23 mouse cellular contexts compared by ENCODE assay signal in the genomic region with DNA sequence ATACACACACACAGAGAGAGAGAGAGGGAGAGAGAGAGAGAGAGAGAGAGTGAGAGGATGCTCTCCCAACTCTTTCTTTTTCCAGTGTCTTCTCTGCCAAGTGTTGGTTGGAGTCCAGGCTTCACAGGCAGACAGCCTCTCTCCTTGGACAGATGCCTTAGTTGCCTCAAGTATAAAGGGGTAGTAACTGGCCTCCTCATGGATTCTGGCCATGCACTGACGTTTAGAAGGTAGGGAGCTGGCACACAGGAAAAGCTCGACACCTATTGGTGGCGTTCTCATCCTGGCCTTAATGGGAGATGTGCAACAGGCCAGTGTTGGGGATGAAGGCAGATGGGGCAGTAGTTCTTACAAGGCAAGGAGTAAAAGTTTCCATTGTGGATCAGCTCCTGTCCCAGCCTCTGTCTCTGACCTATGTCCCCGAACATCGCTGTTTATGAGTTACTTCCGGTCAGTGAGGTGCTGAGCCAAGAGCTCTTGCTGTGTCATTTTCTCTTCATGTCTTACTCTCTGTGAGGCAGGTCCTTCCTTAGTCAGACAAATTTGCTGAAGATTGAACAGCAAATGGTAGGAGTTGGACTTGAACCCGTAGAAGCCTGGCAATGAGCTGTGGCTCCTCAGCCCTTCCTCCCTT. TPM values are rescaled to one million over a fixed set of nuclear protein-coding genes. Genes with fewer than 3 reads are reported as not detected.
DNase-seq lines count a peak whose midpoint lies in the region; ATAC-seq and TF ChIP-seq lines count a peak whose summit lies in the region.
"Had no signal": no experiment of that assay in that cellular context is flagged by ENCODE, and none has a peak within 500 bp of the region (broad histone marks: within the 10 kb centered on the region; RNA-seq: fewer than 3 reads in every experiment).

No protein-coding gene starts in this region.

- no peak overlapping the region for H3K4me2 ChIP-seq in forebrain, embryonic 14.5 days (ENCODE audit: low read length)
- no peak overlapping the region for H3K4me2 ChIP-seq in hindbrain, postnatal 0 days (ENCODE audit: low read depth, low read length)
- H3K4me2 ChIP-seq in midbrain, postnatal 0 days (ENCODE audit: low read depth, low read length, poor library complexity, severe bottlenecking): no peak overlapping the region
- H3K4me2 ChIP-seq: hindbrain, embryonic 12.5 days; intestine, embryonic 15.5 days; kidney, embryonic 15.5 days; liver, embryonic 12.5 days; midbrain, embryonic 13.5 days; neural tube, embryonic 15.5 days had no signal

- DNase-seq in forebrain, embryonic 14.5 days (ENCODE audit: low spot score): peak; percentile 32
- DNase-seq in forebrain, embryonic 10.5 days (ENCODE audit: extremely low spot score, low spot score): no peak
- peak; percentile 57 for DNase-seq in hindbrain, postnatal 0 days (ENCODE audit: low spot score)
- DNase-seq in hindbrain, embryonic 10.5 days (ENCODE audit: low spot score): no peak
- DNase-seq in midbrain, postnatal 0 days (ENCODE audit: low spot score): peak; percentile 65
- no peak for DNase-seq in midbrain, embryonic 10.5 days (ENCODE audit: low spot score)
- peak; percentile 38 for DNase-seq in lung, postnatal 14 days
- DNase-seq: adrenal gland, postnatal 36 days; cerebellum, adult 9-10 months; heart, adult 18-20 months; layer of hippocampus, postnatal 36 days had no signal

- no peaks in the 10 kb centered on the region for H3K27me3 ChIP-seq in forebrain, embryonic 14.5 days (replicated peaks; ENCODE audit: control insufficient read depth, insufficient read depth, low read length)
- H3K27me3 ChIP-seq in forebrain, embryonic 10.5 days (ENCODE audit: poor library complexity, severe bottlenecking): no peaks in the 10 kb centered on the region
- no peaks in the 10 kb centered on the region for H3K27me3 ChIP-seq in hindbrain, postnatal 0 days (ENCODE audit: insufficient read depth, low read length)
- no peaks in the 10 kb centered on the region for H3K27me3 ChIP-seq in hindbrain, embryonic 10.5 days (ENCODE audit: insufficient read depth, poor library complexity, severe bottlenecking)
- no peaks in the 10 kb centered on the region for H3K27me3 ChIP-seq in midbrain, postnatal 0 days (ENCODE audit: insufficient read depth, low read length)
- no peaks in the 10 kb centered on the region for H3K27me3 ChIP-seq in midbrain, embryonic 10.5 days (ENCODE audit: low read depth, poor library complexity, severe bottlenecking)
- H3K27me3 ChIP-seq: hindbrain, embryonic 12.5 days; intestine, embryonic 15.5 days; kidney, embryonic 15.5 days; liver, embryonic 12.5 days; midbrain, embryonic 13.5 days; neural tube, embryonic 15.5 days had no signal

- ATAC-seq in forebrain, embryonic 14.5 days: no peak
- no peak for ATAC-seq in hindbrain, postnatal 0 days
- no peak for ATAC-seq in midbrain, postnatal 0 days (ENCODE audit: low FRiP score)
- ATAC-seq in granulocyte monocyte progenitor cell, adult 5-6 weeks (replicated peaks; ENCODE audit: poor library complexity, severe bottlenecking): no peak
- ATAC-seq: activated CD4-positive, CD25-positive, alpha-beta regulatory T cell, adult 4 months; forebrain, embryonic 16.5 days; intestine, embryonic 15.5 days; liver, embryonic 12.5 days; midbrain, embryonic 13.5 days; Patski had no signal

- no peaks in the 10 kb centered on the region for H3K9me3 ChIP-seq in forebrain, embryonic 14.5 days (replicated peaks; ENCODE audit: control insufficient read depth, low read length)
- H3K9me3 ChIP-seq in forebrain, embryonic 10.5 days: no peaks in the 10 kb centered on the region
- H3K9me3 ChIP-seq in hindbrain, postnatal 0 days (ENCODE audit: low read length): no peaks in the 10 kb centered on the region
- no peaks in the 10 kb centered on the region for H3K9me3 ChIP-seq in hindbrain, embryonic 10.5 days
- H3K9me3 ChIP-seq in midbrain, postnatal 0 days (ENCODE audit: low read length): no peaks in the 10 kb centered on the region
- H3K9me3 ChIP-seq in midbrain, embryonic 10.5 days (replicated peaks): no peaks in the 10 kb centered on the region
- H3K9me3 ChIP-seq: hindbrain, embryonic 12.5 days; intestine, embryonic 15.5 days; kidney, embryonic 15.5 days; liver, embryonic 12.5 days; midbrain, embryonic 13.5 days; neural tube, embryonic 15.5 days had no signal

- TF ChIP-seq CTCF in hindbrain, postnatal 0 days (IDR thresholded peaks at IDR 0.05; ENCODE audit: low read depth): no peak
- TF ChIP-seq CTCF in midbrain, postnatal 0 days (IDR thresholded peaks at IDR 0.05): no peak

- H3K27ac ChIP-seq in forebrain, embryonic 14.5 days (ENCODE audit: low read depth, low read length): no peak overlapping the region
- no peak overlapping the region for H3K27ac ChIP-seq in forebrain, embryonic 10.5 days
- no peak overlapping the region for H3K27ac ChIP-seq in hindbrain, postnatal 0 days
- H3K27ac ChIP-seq in hindbrain, embryonic 10.5 days: no peak overlapping the region
- no peak overlapping the region for H3K27ac ChIP-seq in midbrain, postnatal 0 days (ENCODE audit: low read depth, low read length)
- H3K27ac ChIP-seq in midbrain, embryonic 10.5 days (replicated peaks): no peak overlapping the region
- H3K27ac ChIP-seq: hindbrain, embryonic 12.5 days; intestine, embryonic 15.5 days; kidney, embryonic 15.5 days; liver, embryonic 12.5 days; macrophage; midbrain, embryonic 13.5 days; neural tube, embryonic 15.5 days had no signal

- WGBS in forebrain, embryonic 14.5 days: 83% methylated on average over 7 of the region's 7 CpGs
- 88% methylated on average over 7 of the region's 7 CpGs for WGBS in forebrain, embryonic 10.5 days
- 73% methylated on average over 7 of the region's 7 CpGs for WGBS in hindbrain, postnatal 0 days
- 90% methylated on average over 7 of the region's 7 CpGs for WGBS in hindbrain, embryonic 10.5 days
- WGBS in midbrain, postnatal 0 days: 85% methylated on average over 7 of the region's 7 CpGs
- 90% methylated on average over 7 of the region's 7 CpGs for WGBS in midbrain, embryonic 10.5 days

- H3K4me1 ChIP-seq in forebrain, embryonic 14.5 days (ENCODE audit: control insufficient read depth, insufficient read depth, low read length): no peaks in the 10 kb centered on the region; the same call in 1 of the 2 replicates
- H3K4me1 ChIP-seq in forebrain, embryonic 10.5 days: no peaks in the 10 kb centered on the region
- H3K4me1 ChIP-seq in hindbrain, postnatal 0 days (ENCODE audit: insufficient read depth, low read length): no peaks in the 10 kb centered on the region
- no peaks in the 10 kb centered on the region for H3K4me1 ChIP-seq in hindbrain, embryonic 10.5 days (replicated peaks)
- H3K4me1 ChIP-seq in midbrain, postnatal 0 days (ENCODE audit: insufficient read depth, low read length): no peaks in the 10 kb centered on the region
- H3K4me1 ChIP-seq in midbrain, embryonic 10.5 days: no peaks in the 10 kb centered on the region
- H3K4me1 ChIP-seq: hindbrain, embryonic 12.5 days; liver, embryonic 12.5 days; midbrain, embryonic 13.5 days; neural tube, embryonic 15.5 days had no signal

- H3K36me3 ChIP-seq in forebrain, embryonic 14.5 days (ENCODE audit: control insufficient read depth, insufficient read depth, low read length): no peaks in the 10 kb centered on the region
- H3K36me3 ChIP-seq in forebrain, embryonic 10.5 days (replicated peaks): no peaks in the 10 kb centered on the region
- no peaks in the 10 kb centered on the region for H3K36me3 ChIP-seq in hindbrain, postnatal 0 days (ENCODE audit: insufficient read depth, low read length)
- H3K36me3 ChIP-seq in hindbrain, embryonic 10.5 days: no peaks in the 10 kb centered on the region
- no peaks in the 10 kb centered on the region for H3K36me3 ChIP-seq in midbrain, postnatal 0 days (ENCODE audit: insufficient read depth, low read length)
- H3K36me3 ChIP-seq in midbrain, embryonic 10.5 days: no peaks in the 10 kb centered on the region
- H3K36me3 ChIP-seq: hindbrain, embryonic 12.5 days; intestine, embryonic 15.5 days; kidney, embryonic 15.5 days; liver, embryonic 12.5 days; midbrain, embryonic 13.5 days; neural tube, embryonic 15.5 days had no signal

- H3K9ac ChIP-seq in forebrain, embryonic 14.5 days (ENCODE audit: low read length): no peak overlapping the region
- no peak overlapping the region for H3K9ac ChIP-seq in hindbrain, postnatal 0 days (replicated peaks; ENCODE audit: low read length)
- no peak overlapping the region for H3K9ac ChIP-seq in midbrain, postnatal 0 days (replicated peaks; ENCODE audit: low read length, poor library complexity, severe bottlenecking)
- H3K9ac ChIP-seq: hindbrain, embryonic 12.5 days; intestine, embryonic 15.5 days; kidney, embryonic 15.5 days; liver, embryonic 12.5 days; midbrain, embryonic 13.5 days; neural tube, embryonic 15.5 days had no signal

- H3K4me3 ChIP-seq in forebrain, embryonic 14.5 days (ENCODE audit: low read depth, low read length): no peak overlapping the region
- H3K4me3 ChIP-seq in forebrain, embryonic 10.5 days: no peak overlapping the region
- no peak overlapping the region for H3K4me3 ChIP-seq in hindbrain, postnatal 0 days (ENCODE audit: low read length)
- no peak overlapping the region for H3K4me3 ChIP-seq in hindbrain, embryonic 10.5 days
- no peak overlapping the region for H3K4me3 ChIP-seq in midbrain, postnatal 0 days (ENCODE audit: low read depth, low read length)
- H3K4me3 ChIP-seq in midbrain, embryonic 10.5 days: no peak overlapping the region
- H3K4me3 ChIP-seq: hindbrain, embryonic 12.5 days; intestine, embryonic 15.5 days; kidney, embryonic 15.5 days; liver, embryonic 12.5 days; midbrain, embryonic 13.5 days; myocyte; neural tube, embryonic 15.5 days had no signal

RNA-seq across cellular contexts. Expression of a gene that starts 13.1 kb away (rescaled TPM):
- polyA plus RNA-seq in forebrain, embryonic 14.5 days (2014; fragmentation: Nextera tagmentation; extraction: Ambion mirVana): 11.4 and 16.5 TPM in 2 replicates
- 8.5 and 10.0 TPM in 2 replicates for polyA plus RNA-seq in forebrain, embryonic 10.5 days (2016; fragmentation: Nextera tagmentation; extraction: Ambion mirVana)
- 13.1 and 16.2 TPM in 2 replicates for total RNA-seq in hindbrain, postnatal 0 days (2014; rRNA removed)
- 11.0 and 11.9 TPM in 2 replicates for polyA plus RNA-seq in hindbrain, postnatal 0 days (2015; fragmentation: Nextera tagmentation; extraction: Ambion mirVana)
- 9.8 and 10.8 TPM in 2 replicates for polyA plus RNA-seq in hindbrain, embryonic 10.5 days (2016; fragmentation: Nextera tagmentation; extraction: Ambion mirVana)
- total RNA-seq in midbrain, postnatal 0 days (2014; rRNA removed): 19.1 and 23.6 TPM in 2 replicates
- polyA plus RNA-seq in midbrain, postnatal 0 days (2015; fragmentation: Nextera tagmentation; extraction: Ambion mirVana): 11.8 and 14.3 TPM in 2 replicates
- polyA plus RNA-seq in midbrain, embryonic 10.5 days (2016; fragmentation: Nextera tagmentation; extraction: Ambion mirVana): 9.0 and 11.3 TPM in 2 replicates
- total RNA-seq in granulocyte monocyte progenitor cell, adult 5-6 weeks (2014; fragmentation: Nextera tagmentation): 26.9 and 30.2 TPM in 2 replicates
- 31.1 and 35.8 TPM in 2 replicates for total RNA-seq in granulocyte monocyte progenitor cell, adult 5-6 weeks (2017)

RNA-seq across cellular contexts. Expression of a gene that starts 36.7 kb away (rescaled TPM):
- 0.09 and 0.11 TPM in 2 replicates for polyA plus RNA-seq in forebrain, embryonic 14.5 days (2014; fragmentation: Nextera tagmentation; extraction: Ambion mirVana)
- polyA plus RNA-seq in forebrain, embryonic 10.5 days (2016; fragmentation: Nextera tagmentation; extraction: Ambion mirVana): 0.07 and 0.20 TPM in 2 replicates
- total RNA-seq in hindbrain, postnatal 0 days (2014; rRNA removed): 0.32 and 1.7 TPM in 2 replicates
- polyA plus RNA-seq in hindbrain, postnatal 0 days (2015; fragmentation: Nextera tagmentation; extraction: Ambion mirVana): 0.05 TPM in 1 of 2 replicates, not detected in the other
- polyA plus RNA-seq in hindbrain, embryonic 10.5 days (2016; fragmentation: Nextera tagmentation; extraction: Ambion mirVana): 0.15 and 0.17 TPM in 2 replicates
- 0.57 and 0.88 TPM in 2 replicates for total RNA-seq in midbrain, postnatal 0 days (2014; rRNA removed)
- polyA plus RNA-seq in midbrain, postnatal 0 days (2015; fragmentation: Nextera tagmentation; extraction: Ambion mirVana): 0.17 and 0.18 TPM in 2 replicates
- 0.10 TPM in 2 replicates for polyA plus RNA-seq in midbrain, embryonic 10.5 days (2016; fragmentation: Nextera tagmentation; extraction: Ambion mirVana)
- total RNA-seq in granulocyte monocyte progenitor cell, adult 5-6 weeks (2014; fragmentation: Nextera tagmentation): 0.26 TPM in 1 of 2 replicates, not detected in the other
- 0.47 and 1.1 TPM in 2 replicates for total RNA-seq in granulocyte monocyte progenitor cell, adult 5-6 weeks (2017)
- polyA plus RNA-seq: Patski had no signal

RNA-seq across cellular contexts. Expression of a gene that starts 47.8 kb away (rescaled TPM):
- polyA plus RNA-seq in forebrain, embryonic 14.5 days (2014; fragmentation: Nextera tagmentation; extraction: Ambion mirVana): 1.2 and 1.7 TPM in 2 replicates
- polyA plus RNA-seq in forebrain, embryonic 10.5 days (2016; fragmentation: Nextera tagmentation; extraction: Ambion mirVana): 0.47 and 1.0 TPM in 2 replicates
- 0.47 and 1.1 TPM in 2 replicates for total RNA-seq in hindbrain, postnatal 0 days (2014; rRNA removed)
- 2.2 TPM in 2 replicates for polyA plus RNA-seq in hindbrain, postnatal 0 days (2015; fragmentation: Nextera tagmentation; extraction: Ambion mirVana)
- polyA plus RNA-seq in hindbrain, embryonic 10.5 days (2016; fragmentation: Nextera tagmentation; extraction: Ambion mirVana): 1.1 and 1.3 TPM in 2 replicates
- total RNA-seq in midbrain, postnatal 0 days (2014; rRNA removed): 0.80 and 1.4 TPM in 2 replicates
- 2.0 and 2.1 TPM in 2 replicates for polyA plus RNA-seq in midbrain, postnatal 0 days (2015; fragmentation: Nextera tagmentation; extraction: Ambion mirVana)
- 1.2 and 1.3 TPM in 2 replicates for polyA plus RNA-seq in midbrain, embryonic 10.5 days (2016; fragmentation: Nextera tagmentation; extraction: Ambion mirVana)
- 17.6 and 25.0 TPM in 2 replicates for total RNA-seq in granulocyte monocyte progenitor cell, adult 5-6 weeks (2014; fragmentation: Nextera tagmentation)
- total RNA-seq in granulocyte monocyte progenitor cell, adult 5-6 weeks (2017): 9.9 and 10.9 TPM in 2 replicates

Comparison
In these comparisons a context has a peak if more than half of its experiments do, and no peak if none do; other contexts are left out.
1. DNase-seq: peak in forebrain, embryonic 14.5 days (single experiment), hindbrain, postnatal 0 days (single experiment), midbrain, postnatal 0 days (single experiment) and lung, postnatal 14 days (single experiment); none in forebrain, embryonic 10.5 days (single experiment), hindbrain, embryonic 10.5 days (single experiment) and midbrain, embryonic 10.5 days (single experiment).